Mouse (Mus musculus) induced T-regulatory cell, adult 2 months (primary cell): ENCODE data around the gene Cfap61.

Experiments
- DNase-seq: peaks from one replicate; pipeline ENCODE4 v3.0.0-alpha.2; 2012; ENCODE audit warnings: low read depth

Gene Cfap61

GRCm38 (mm10) chr2:145934339-145935231 is at the start of gene Cfap61, which contains the start of gene Crnkl1:
Gene Cfap61, plus strand, starts transcription at chr2:145934784.
Gene Crnkl1, minus strand, starts transcription at chr2:145935014.
- peak; percentile 98 for DNase-seq

DNA sequence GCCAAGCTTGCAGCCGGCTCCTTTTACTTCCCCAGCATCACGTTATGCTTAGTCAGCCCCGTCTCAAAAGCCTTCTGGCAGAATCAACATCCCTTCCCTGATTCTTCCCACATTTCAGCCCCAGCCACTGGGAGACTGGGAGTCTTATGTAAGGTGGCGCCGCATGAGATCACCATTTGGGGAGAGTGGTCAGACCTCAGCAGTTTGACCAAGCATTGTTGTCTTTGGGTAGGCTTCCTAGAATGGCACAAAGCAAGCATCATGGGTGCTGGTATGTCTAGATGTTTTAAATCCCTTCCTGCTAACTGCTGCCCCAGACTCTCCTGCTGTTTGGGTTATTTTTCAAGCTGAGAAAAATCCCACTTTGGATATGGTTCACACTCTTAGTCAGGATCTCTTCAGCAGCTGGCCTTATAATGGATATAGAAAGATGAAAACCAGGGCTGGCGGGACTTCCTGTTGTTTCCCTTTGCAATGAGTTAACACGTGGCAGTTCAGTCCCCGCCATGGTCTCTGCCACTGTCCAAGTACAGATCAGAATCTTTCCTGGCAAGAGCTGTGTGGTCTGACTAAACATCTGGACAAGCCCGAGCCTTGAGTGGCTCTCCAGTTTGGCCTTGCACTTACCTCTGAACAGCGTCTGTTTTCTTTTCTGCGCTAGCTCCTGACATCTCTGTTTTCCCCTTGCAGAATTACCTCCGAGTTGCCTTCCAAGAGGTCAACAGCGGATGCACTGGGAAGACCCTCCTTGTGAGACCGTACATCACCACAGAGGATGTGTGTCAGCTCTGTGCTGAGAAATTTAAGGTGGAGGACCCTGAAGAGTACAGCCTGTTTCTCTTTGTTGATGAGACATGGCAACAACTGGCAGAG is 49.4 kb upstream of the Cfap61 start:
- DNase-seq = no peak

DNA sequence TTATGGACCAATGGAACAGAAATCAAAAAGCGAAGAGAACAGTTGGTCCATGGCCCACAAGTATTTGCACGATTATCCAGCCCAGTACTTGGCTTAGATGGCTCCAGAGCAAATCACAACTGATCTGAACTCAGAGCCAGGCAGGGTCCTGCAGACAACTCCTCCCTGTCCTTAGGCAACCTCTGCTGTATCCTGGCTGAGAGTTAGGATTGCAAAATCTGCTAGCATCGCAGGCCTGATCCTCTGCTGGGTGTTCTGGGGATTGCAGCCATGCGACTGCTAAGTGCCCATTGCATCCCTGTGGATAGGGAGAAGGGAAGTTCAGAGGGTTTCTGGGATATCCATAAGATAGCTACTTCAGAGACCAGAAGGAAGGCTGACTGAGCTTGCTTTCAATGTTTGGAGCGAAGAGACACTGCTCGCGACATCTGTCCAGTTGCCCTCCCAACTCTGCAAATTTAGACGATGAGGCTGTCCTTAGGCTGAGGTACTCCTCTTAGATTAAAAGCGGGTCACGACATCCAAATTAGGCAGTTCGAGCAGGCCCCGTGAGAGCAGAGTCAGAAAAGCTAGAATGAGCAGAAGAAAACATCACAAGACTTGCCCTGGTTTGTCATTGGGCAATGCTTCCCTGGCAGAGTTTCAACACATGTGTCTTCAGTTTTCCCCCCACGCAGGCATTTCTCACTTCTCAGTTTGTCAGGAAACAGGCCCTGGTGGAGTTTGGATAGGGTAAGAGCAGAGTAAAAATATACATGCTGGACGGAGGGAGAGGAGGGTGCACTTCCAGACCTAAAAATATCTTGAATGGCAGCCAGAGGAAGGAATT is 46.4 kb upstream of the Cfap61 start:
- DNase-seq = no peak

DNA sequence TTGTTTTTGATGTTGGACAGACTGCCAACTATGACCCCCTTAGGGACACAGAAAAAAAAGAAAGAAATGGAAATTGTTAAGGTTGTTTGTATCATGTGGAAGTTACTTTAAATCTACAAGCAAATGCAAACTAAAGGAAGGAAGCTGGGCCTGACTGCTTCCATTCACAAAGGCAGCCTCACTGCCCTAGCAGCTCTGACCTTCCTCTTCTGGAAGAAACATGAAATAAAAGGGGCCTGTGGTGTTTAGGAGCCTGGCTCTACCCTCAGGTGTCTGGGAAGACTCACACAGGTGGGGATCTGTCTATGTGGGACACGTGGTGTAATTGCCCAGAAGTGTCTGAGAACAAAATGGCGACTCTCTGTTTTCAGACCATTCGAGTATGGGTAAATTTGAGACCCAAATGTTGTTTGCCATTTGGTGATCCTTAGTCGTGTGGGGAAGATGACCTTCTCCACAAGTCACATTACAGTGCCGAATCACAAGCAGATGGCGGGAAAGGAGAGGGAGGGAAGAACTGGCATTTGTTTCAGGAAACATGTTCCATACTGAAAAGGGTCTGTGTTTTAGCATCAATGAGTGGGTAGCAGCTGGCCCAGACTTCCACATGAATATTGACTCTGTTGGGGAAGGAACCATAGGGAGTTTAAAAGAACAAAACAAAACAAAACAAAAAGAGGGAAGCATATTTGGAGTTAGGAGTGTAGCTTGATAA is 45.7 kb upstream of the Cfap61 start:
- no peak for DNase-seq

- no peak for DNase-seq
Observed at GRCm38 (mm10) chr2:145890571-145890970, 44.0 kb upstream of the Cfap61 start.

- DNase-seq = no peak
Observed at GRCm38 (mm10) chr2:145893756-145894155, 40.8 kb upstream of the Cfap61 start.

DNA sequence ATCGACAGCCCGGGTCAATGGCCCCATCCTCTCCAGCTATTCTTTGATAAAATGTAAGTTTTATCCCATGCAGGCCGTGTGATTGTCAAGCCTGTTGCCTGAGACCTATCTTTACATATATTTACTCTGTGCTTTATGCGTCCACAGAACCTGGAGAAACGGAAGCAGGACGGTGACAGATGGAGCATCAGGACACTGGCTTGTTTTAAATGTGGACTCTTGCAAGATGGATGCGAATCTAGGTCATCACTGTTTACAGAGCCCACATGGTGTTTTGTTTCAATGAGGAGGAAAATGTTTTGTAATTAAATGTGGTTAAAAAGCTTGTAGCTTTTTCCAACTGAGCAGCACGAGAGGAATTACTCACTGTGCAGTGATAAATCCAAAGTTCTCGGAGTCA is 36.5 kb upstream of the Cfap61 start:
- DNase-seq = no peak

DNA sequence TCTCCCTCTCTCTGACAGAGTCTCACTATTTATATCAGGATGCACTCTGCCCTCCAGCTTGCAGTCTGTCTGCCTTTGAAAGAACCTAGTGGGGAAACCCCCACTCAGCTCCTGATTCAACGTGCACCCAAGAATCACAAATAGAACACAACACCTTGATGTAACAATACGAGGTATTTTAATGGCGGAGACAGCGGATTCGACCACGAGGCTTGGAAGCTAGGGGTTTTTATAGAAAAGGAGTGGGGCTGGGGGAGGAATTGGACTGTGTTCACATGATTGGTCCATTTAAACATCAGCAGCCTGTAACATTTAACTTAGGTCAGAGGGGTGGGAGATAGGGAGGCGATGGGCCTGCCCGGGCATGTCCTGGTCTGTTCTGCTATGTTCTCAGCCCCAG is 34.3 kb upstream of the Cfap61 start:
- peak; percentile 25 for DNase-seq

GRCm38 (mm10) chr2:145901861-145902260 is 32.7 kb upstream of the Cfap61 start, which contains the start of gene Naa20:
Gene Naa20, plus strand, starts transcription at chr2:145902099.
- DNase-seq = no peak

DNA sequence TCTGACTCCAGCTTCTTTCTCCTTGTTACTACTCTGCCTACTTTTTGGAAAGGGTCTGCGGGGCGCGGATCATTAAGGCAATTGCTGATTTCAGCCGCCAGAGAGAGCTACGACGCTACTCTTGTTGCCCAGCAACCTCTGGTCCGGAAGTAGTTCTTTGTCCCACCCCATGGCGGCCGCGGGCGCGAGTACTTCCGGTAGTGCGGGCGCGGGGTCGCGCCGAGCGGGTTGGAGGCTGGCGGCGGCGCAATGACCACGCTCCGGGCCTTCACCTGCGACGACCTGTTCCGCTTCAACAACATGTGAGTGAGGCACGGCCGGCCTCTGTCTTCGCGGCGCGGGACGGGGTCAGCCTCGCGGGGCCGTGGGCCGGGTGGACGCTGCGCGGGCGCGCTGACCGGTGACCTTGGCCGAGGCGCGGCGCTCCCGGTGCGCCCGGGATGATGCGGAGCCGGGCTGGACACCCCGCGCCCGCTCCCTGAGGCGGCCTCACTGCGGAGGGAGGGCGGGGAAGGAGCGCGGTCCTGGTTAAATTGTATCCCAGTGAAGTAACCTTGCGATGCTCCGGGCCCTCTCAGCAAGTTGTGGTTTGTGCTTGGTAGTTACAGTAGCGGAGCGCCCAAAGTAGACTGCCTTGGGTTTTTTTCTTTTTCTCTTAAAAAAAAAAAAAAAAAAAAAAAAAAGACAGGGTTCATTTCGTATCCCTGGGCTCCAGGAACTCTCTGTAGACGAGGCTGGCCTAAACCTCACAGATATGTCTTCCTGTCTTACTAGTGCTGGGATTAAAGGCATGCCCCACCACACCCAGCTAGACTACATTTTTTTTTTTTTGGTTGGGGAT is 31.3 kb upstream of the Cfap61 start:
- DNase-seq = peak; percentile 93

- DNase-seq = peak; percentile 63
Observed at GRCm38 (mm10) chr2:145903983-145904616, 30.5 kb upstream of the Cfap61 start.

DNA sequence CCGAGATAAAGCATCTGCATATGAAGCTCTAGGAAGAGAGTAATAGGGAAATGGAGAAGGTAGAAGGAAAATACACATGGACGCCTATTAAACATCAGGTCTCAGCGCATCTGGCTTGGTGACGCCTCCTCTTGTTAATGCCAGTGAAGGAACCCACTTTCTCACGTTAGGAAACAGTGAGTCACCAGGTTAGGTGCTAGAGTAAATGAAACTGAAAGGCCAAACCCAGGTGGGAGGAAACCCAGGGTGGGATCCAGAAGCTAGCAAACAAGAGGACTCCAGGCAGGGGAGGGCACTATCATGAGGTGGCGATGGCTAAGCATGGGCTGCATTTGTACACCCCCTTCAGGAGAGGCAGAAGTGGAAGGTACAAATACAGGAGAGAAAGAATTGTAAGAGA is 29.4 kb upstream of the Cfap61 start:
- DNase-seq = peak; percentile 93

DNA sequence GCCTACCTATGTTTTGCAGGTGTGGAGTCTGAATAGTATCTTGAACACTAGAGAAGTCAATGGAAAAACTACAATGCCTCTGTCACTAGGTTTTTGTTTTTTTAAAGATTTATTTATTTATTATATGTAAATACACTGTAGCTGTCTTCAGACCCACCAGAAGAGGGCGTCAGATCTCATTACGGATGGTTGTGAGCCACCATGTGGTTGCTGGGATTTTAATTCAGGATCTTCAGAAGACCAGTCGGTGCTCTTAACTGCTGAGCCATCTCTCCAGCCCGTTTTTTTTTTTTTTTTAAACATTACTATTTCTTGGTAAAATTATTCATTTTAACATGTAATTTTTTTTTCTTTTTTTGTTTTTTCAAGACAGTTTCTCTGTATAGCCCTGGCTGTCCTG is 28.7 kb upstream of the Cfap61 start:
- DNase-seq = peak; percentile 30

- DNase-seq = no peak
Observed at GRCm38 (mm10) chr2:145920941-145921650, 13.5 kb upstream of the Cfap61 start.

DNA sequence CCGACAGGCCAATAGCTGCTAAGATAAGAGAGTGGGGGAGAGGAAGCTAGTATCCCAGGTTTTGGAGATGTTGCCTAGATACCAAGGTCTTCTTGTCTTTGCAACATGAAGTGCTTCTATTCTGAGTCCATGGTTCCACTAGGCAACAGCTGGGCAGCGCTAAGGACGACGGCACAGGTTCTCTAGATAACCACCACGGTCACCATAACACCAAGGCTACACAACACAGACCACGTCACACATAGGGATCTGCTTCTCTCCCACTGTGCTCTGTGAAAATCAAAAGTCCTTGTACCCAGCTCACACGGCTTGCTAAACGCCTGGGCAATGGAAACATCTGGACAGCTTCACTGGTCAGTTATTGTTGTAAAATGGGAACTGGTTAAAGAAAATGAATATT is 2.4 kb downstream of the Cfap61 start:
- no peak for DNase-seq

DNA sequence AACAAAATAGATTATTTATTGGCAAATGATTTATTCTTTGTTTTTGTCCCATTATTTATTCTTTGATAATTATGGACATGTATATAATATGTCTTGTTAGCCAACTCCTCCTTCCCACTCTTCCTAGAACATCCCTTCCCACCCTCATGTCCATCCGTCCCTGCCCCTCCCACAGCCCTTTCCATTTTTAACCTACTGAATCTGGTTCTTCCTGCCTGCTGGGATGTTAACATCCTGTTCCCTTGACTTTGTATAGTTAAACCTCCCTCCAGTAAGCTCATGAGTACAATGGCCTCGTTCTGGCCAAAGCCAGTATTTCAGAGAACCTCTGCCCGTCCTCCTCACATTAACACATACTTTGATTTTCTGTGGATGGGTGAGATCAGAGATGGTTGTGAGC is 6.8 kb downstream of the Cfap61 start:
- DNase-seq = no peak

DNA sequence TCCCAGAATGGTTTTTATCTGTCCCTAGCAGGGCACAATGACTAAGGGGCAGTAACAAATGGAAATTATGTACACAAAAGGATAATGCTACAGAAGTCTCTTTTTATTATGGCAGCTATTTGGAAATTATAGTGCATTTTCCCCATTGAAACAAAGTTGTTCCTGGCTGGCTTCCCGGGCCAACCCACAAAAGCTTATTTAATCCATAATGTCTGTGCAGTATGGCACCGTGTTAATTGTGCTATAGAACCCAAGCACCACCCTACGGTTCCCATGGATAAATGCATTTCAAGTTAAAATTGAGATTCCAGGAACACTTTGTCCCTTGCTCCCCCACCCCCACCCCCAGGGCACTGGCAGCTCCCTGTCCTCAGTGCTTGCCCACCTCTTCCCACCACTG is 9.7 kb downstream of the Cfap61 start:
- DNase-seq = no peak

GRCm38 (mm10) chr2:145948402-145948954 is 13.9 kb downstream of the Cfap61 start:
- DNase-seq = no peak
